Mouse (Mus musculus) embryonic facial prominence, embryonic 13.5 days (tissue): ENCODE data around the gene Zfr. TPM values are rescaled to one million over a fixed set of nuclear protein-coding genes. Genes with fewer than 3 reads are reported as not detected.

Experiments used
- ATAC-seq: fragments of 200-750 bp; cut with Nextera tagmentation; 2 replicates; pipeline ENCODE4 v1.8.0; 2017; ENCODE audit warnings: low read depth; ENCODE audit not compliant: insufficient number of reproducible peaks, insufficient read depth, low FRiP score, low TSS enrichment
- H3K27ac ChIP-seq: fragments of 300-500 bp; sonication (generic); 2 replicates; pipeline ENCODE4 v1.5.1; 2015; ENCODE audit warnings: moderate library complexity, mild to moderate bottlenecking, inconsistent platforms
- H3K27me3 ChIP-seq: fragments of 300-500 bp; sonication (generic); 2 replicates; pipeline ENCODE4 v1.6.1; 2015; ENCODE audit warnings: mild to moderate bottlenecking, inconsistent platforms
- H3K36me3 ChIP-seq: fragments of 300-500 bp; sonication (generic); 2 replicates; pipeline ENCODE4 v1.6.1; 2015; ENCODE audit warnings: mild to moderate bottlenecking, inconsistent platforms
- H3K4me1 ChIP-seq: fragments of 300-500 bp; sonication (generic); 2 replicates; pipeline ENCODE4 v1.6.1; 2015; ENCODE audit warnings: inconsistent platforms
- H3K4me2 ChIP-seq: fragments of 300-500 bp; sonication (generic); 2 replicates; pipeline ENCODE4 v1.6.1; 2015; ENCODE audit warnings: moderate library complexity, mild to moderate bottlenecking, inconsistent platforms
- H3K4me3 ChIP-seq: fragments of 300-500 bp; sonication (generic); 2 replicates; pipeline ENCODE4 v1.5.1; 2015; ENCODE audit warnings: mild to moderate bottlenecking, inconsistent platforms
- H3K9ac ChIP-seq: fragments of 300-500 bp; sonication (generic); 2 replicates; pipeline ENCODE4 v1.6.1; 2015; ENCODE audit warnings: mild to moderate bottlenecking, inconsistent platforms
- H3K9me3 ChIP-seq: fragments of 300-500 bp; sonication (generic); 2 replicates; pipeline ENCODE4 v1.6.1; 2016; ENCODE audit warnings: inconsistent platforms
- WGBS: fragments of 180-500 bp; shearing (Covaris S2); methylation state at CpG from one replicate; pipeline ENCODE4 v1.1.7; 2015; ENCODE audit warnings: mixed read lengths; 5-methylcytosine and 5-hydroxymethylcytosine counted together
- microRNA counts: library from miRNA; unstranded; fragments of <30 nt; microRNA quantifications from one replicate; lab custom pipeline; 2016
- microRNA-seq: library from miRNA; unstranded; fragments of <30 nt; microRNA quantifications from one replicate; pipeline ENCODE4, GENCODE M21; 2016
- polyA plus RNA-seq: library from polyadenylated mRNA; unstranded; fragments of >200 nt; fragmentation: Nextera tagmentation; extraction: Ambion mirVana; gene quantifications from 2 replicates; pipeline ENCODE4 v1.2.1, GENCODE M21; 2015

The Zfr gene
- polyA plus RNA-seq, 1 experiment from 2014 or later: 125 TPM

DNA sequence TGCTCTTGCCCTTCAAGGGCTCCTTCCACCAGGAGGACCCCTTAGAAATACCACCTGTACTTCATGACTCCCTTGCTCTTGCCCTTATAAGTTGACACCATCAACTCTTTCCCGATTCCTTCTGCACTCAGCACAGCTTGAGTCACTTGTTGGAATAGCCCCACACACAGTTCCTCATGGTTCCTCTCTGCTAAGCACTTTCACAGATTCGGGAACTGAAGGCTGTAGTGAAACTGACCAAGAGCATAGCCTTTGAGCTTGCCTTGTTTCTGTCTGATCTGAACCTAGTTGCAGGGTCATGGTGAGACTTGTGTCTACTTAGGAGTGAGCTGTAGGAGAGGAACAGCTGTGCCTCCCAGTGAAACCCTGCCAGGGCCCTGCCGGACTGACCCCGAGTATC, 115.4 kb downstream of the Zfr start:
- H3K27ac ChIP-seq: no peak overlapping the region
- H3K4me2 ChIP-seq: no peak overlapping the region
- ATAC-seq: no peak
- WGBS: 86% methylated on average over 4 of the region's 4 CpGs
- no peak overlapping the region for H3K9ac ChIP-seq
- H3K4me3 ChIP-seq: no peak overlapping the region
- peaks cover 49% of the 10 kb centered on the region for H3K36me3 ChIP-seq
- H3K9me3 ChIP-seq: no peaks in the 10 kb centered on the region
- H3K4me1 ChIP-seq: peaks cover 15% of the 10 kb centered on the region
- no peaks in the 10 kb centered on the region for H3K27me3 ChIP-seq

MicroRNAs within 50 kb of the gene (microRNA counts, 519-probe panel; counts per million panel counts)
- microRNA mmu-miR-1898 (lab: Ali Mortazavi, UCI): 236 counts per million, percentile 44 among the panel's probes with 10 or more counts

Small RNA genes within 50 kb of the gene (microRNA-seq; reads per million reads assigned to microRNA genes)
- not detected for gene Mir1898

Other genes starting within 250 kb of the Zfr start
- gene Npr3, start 210.5 kb upstream of the Zfr start, polyA plus RNA-seq: 5.1 and 5.8 TPM in 2 replicates
- gene Sub1, start 120.8 kb upstream of the Zfr start, polyA plus RNA-seq: 721 and 790 TPM in 2 replicates
- gene Mtmr12, start 87.2 kb downstream of the Zfr start, polyA plus RNA-seq: 16.1 and 18.5 TPM in 2 replicates
- 89.9 and 98.2 TPM in 2 replicates for gene Golph3, start 203.6 kb downstream of the Zfr start, polyA plus RNA-seq
- gene 1810049J17Rik, start 204.1 kb downstream of the Zfr start, polyA plus RNA-seq: not detected in 2 replicates